Mouse (Mus musculus) G1E (cell line): ENCODE measurements around the gene Popdc3.

Source experiments
- CTCF ChIP-seq: IDR thresholded peaks from 2 replicates; pipeline ENCODE4 v1.5.1; 2012; ENCODE audit warnings: low read depth, low read length, inconsistent platforms, mixed read lengths
- GATA1 ChIP-seq: IDR thresholded peaks from 2 replicates; pipeline ENCODE4 v1.6.1; 2012; ENCODE audit warnings: borderline replicate concordance, low read length, inconsistent platforms, mixed read lengths
- GATA2 ChIP-seq: IDR thresholded peaks from 2 replicates; pipeline ENCODE4 v1.6.1; 2012; ENCODE audit warnings: low read depth, low read length, inconsistent platforms, borderline replicate concordance

DNA sequence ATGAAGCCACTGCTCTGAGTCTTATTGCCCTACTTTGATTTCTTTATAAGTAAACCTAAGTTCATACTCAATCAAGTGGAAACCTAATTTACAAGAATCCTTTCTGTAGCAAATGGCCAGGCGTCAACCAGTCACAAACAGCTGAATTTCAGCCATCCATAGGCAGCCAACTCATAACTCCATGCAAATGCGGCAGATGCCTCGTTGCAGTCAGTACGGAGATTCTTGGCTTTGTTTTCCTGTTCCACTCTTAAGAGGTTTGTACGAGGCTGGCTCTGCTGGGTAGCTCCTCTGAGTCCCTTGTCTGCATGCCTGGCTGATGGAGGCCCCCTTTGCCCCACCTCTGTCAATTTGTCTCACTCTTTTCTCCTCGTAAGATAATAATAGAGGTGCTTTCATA, 120.6 kb downstream of the Popdc3 start:
- TF ChIP-seq CTCF (no peak), GATA1 (no peak), GATA2 (no peak)
